Comparison of ENCODE assay signal across 11 mouse cellular contexts in the genomic region with DNA sequence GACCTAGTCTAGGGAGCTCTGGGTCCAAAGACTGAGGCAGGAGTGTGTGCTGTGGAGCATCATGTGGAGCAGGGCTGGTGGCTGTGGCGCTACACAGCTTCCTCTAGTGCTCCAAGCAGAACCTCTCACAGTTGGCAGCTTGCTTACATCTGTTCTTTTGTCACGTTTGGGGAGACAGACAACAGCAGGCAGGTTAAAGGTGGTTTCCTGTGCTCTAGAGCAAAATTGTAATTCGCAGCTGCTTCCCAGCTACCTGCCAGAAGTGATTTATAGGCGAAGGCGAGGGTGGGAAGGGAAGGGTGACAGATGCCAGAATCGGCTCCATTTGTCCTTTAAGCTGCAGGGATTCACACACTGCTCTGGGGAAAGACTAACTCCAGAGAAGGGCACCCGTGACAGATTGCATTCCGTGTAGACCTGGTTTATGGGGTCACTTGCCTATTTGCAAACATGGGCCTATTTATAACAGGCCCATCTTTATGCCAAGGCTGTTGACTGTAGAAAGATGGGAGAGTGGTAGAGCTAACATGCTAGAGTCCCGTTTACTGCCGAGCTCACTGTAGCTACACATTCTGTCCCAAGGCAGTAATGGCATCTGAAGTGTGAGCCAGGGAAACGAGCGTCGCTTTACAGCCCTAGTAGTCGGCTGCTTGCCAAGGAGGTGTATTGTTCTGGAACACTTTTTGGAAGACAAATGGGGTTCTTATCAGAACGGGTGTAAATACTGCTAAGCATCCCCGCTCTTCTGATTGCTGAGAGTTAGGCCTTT.
DNase-seq lines count a peak whose midpoint lies in the region; ATAC-seq and TF ChIP-seq lines count a peak whose summit lies in the region.
"Had no signal": no experiment of that assay in that cellular context is flagged by ENCODE, and none has a peak within 500 bp of the region (broad histone marks: within the 10 kb centered on the region; RNA-seq: fewer than 3 reads in every experiment).

No protein-coding gene starts in this region.

- ATAC-seq in kidney, embryonic 15.5 days (replicated peaks; ENCODE audit: low FRiP score): peak; percentile 89
- peak; percentile 73 for ATAC-seq in neural tube, embryonic 15.5 days (ENCODE audit: low FRiP score)
- no peak for ATAC-seq in midbrain, embryonic 13.5 days

- H3K36me3 ChIP-seq in kidney, embryonic 15.5 days: peaks cover 76% of the 10 kb centered on the region
- H3K36me3 ChIP-seq in neural tube, embryonic 15.5 days: peaks cover 48% of the 10 kb centered on the region
- peaks cover 52% of the 10 kb centered on the region for H3K36me3 ChIP-seq in midbrain, embryonic 13.5 days

- WGBS in kidney, embryonic 15.5 days: 23% methylated on average over 16 of the region's 16 CpGs
- 19% methylated on average over 16 of the region's 16 CpGs for WGBS in neural tube, embryonic 15.5 days
- 83% methylated on average over 16 of the region's 16 CpGs for WGBS in midbrain, embryonic 13.5 days

- H3K9ac ChIP-seq in kidney, embryonic 15.5 days: no peak overlapping the region
- no peak overlapping the region for H3K9ac ChIP-seq in neural tube, embryonic 15.5 days (replicated peaks)
- H3K9ac ChIP-seq in midbrain, embryonic 13.5 days (replicated peaks): no peak overlapping the region
- H3K9ac ChIP-seq: embryonic facial prominence, embryonic 13.5 days; liver, embryonic 15.5 days had no signal

- H3K9me3 ChIP-seq in kidney, embryonic 15.5 days (replicated peaks): no peaks in the 10 kb centered on the region
- no peaks in the 10 kb centered on the region for H3K9me3 ChIP-seq in neural tube, embryonic 15.5 days (replicated peaks)
- no peaks in the 10 kb centered on the region for H3K9me3 ChIP-seq in midbrain, embryonic 13.5 days
- H3K9me3 ChIP-seq: embryonic facial prominence, embryonic 13.5 days; liver, embryonic 15.5 days had no signal

- H3K4me1 ChIP-seq in kidney, embryonic 15.5 days: peaks cover 16% of the 10 kb centered on the region
- H3K4me1 ChIP-seq in neural tube, embryonic 15.5 days: peaks cover 16% of the 10 kb centered on the region
- H3K4me1 ChIP-seq in midbrain, embryonic 13.5 days (replicated peaks): no peaks in the 10 kb centered on the region
- H3K4me1 ChIP-seq: embryonic facial prominence, embryonic 13.5 days; liver, embryonic 15.5 days had no signal

- H3K4me3 ChIP-seq in layer of hippocampus, adult 2 months: no peak overlapping the region
- no peak overlapping the region for H3K4me3 ChIP-seq in kidney, embryonic 15.5 days (replicated peaks)
- no peak overlapping the region for H3K4me3 ChIP-seq in neural tube, embryonic 15.5 days (replicated peaks)
- H3K4me3 ChIP-seq in midbrain, embryonic 13.5 days (replicated peaks): no peak overlapping the region
- H3K4me3 ChIP-seq: embryonic facial prominence, embryonic 13.5 days; liver, embryonic 15.5 days had no signal

- peak overlapping the region; percentile 68 for H3K27ac ChIP-seq in layer of hippocampus, adult 2 months
- H3K27ac ChIP-seq in kidney, embryonic 15.5 days: peak overlapping the region; percentile 58
- H3K27ac ChIP-seq in neural tube, embryonic 15.5 days (replicated peaks): peak overlapping the region; percentile 70
- no peak overlapping the region for H3K27ac ChIP-seq in midbrain, embryonic 13.5 days
- H3K27ac ChIP-seq: embryonic facial prominence, embryonic 13.5 days; liver, embryonic 15.5 days had no signal

- no peak overlapping the region for H3K4me2 ChIP-seq in kidney, embryonic 15.5 days
- H3K4me2 ChIP-seq in neural tube, embryonic 15.5 days: peak overlapping the region; percentile 19; the same call in 1 of the 2 replicates
- no peak overlapping the region for H3K4me2 ChIP-seq in midbrain, embryonic 13.5 days (replicated peaks)
- H3K4me2 ChIP-seq: embryonic facial prominence, embryonic 13.5 days; liver, embryonic 15.5 days had no signal

- TF ChIP-seq CTCF in layer of hippocampus, adult 2 months (conservative IDR thresholded peaks at IDR 0.05): no peak

- no peaks in the 10 kb centered on the region for H3K27me3 ChIP-seq in kidney, embryonic 15.5 days
- no peaks in the 10 kb centered on the region for H3K27me3 ChIP-seq in neural tube, embryonic 15.5 days (replicated peaks)
- no peaks in the 10 kb centered on the region for H3K27me3 ChIP-seq in midbrain, embryonic 13.5 days
- H3K27me3 ChIP-seq: embryonic facial prominence, embryonic 13.5 days; liver, embryonic 15.5 days had no signal

- peak; percentile 45 to 53 for DNase-seq in cerebellum, adult 18-20 months
- DNase-seq in cerebellum, adult 8-10 months: no peak
- DNase-seq in layer of hippocampus, adult 2 months (ENCODE audit: low spot score in 2 of 2): no peak
- no peak for DNase-seq in layer of hippocampus, postnatal 25 days (ENCODE audit: extremely low spot score in 1 of 2, low spot score in 1 of 2)
- DNase-seq in thymus, postnatal 0 days (ENCODE audit: low spot score): no peak
- DNase-seq: thymus, adult 2 months had no signal

Comparison
In these comparisons a context has a peak if more than half of its experiments do, and no peak if none do; other contexts are left out.
1. DNase-seq: peak in cerebellum, adult 18-20 months (2 of 2); none in cerebellum, adult 8-10 months (single experiment), layer of hippocampus, adult 2 months (0 of 2), layer of hippocampus, postnatal 25 days (0 of 2) and thymus, postnatal 0 days (single experiment).